Mouse (Mus musculus): ENCODE results near the gene Tprg.

Tprg gene

GRCm38 (mm10) chr16:25286517-25286916 is at the start of gene Tprg:
Gene Tprg, plus strand, starts transcription at chr16:25286817.
- no peak for DNase-seq (ENCODE audit: low read depth, low spot score)

DNA sequence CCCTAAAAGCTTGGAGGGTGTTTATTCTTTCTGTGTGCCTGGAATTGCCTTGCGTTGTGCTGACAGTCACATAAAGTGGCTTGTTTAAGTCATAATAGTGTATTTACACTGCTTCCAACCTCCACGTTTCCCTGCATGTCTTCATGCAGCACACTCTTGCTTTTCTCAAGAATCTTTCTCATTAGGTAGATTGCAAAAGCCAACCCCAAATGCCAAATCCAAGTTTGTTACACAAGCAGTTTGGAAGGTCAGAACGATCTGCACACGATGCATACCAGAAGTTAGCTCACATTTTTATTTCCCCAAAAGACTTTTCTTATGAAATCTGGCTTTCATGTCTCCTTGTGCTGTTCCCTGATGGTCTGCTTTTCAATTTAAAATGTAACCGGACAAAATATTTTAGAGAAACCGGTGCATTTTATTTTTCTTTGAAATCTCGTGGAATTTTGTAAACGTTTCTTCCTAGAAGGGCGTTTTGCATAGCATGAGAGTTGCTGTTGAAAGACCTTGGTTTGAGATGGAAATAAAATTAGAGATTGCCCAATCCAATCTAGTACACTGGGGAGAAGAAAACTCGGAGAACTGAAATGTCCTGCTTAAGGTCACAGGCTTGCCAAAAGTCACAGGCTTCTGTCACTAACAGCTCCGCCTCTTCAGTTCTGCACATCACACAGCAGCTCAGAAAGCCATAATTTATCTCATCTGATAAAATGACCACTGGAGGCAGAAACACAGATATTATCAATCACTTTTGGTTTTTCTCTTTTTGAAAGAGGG is 48.2 kb upstream of the Tprg start:
- no peak for DNase-seq (ENCODE audit: low read depth, low spot score)

DNA sequence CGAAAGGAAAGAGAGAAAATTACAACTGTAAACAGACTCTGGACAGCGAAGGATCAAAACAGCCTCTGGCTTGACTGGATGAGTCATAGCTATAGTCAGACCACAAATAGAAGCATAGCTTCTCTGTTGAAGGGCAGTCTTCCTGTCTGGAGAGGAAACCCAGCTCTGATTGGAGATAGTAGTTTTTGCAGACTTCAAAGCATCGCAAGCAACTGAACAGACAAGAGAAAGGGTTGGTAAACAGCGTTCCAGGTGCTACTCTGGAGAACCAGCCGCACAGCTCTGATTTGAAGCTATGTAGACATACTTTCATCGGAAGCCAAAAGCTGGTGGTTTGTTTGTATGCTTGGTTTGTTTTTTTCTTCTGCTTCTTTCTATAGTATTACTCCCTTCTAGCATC is 37.7 kb upstream of the Tprg start:
- DNase-seq (ENCODE audit: low read depth, low spot score): peak; percentile 60

GRCm38 (mm10) chr16:25250129-25250749 is 36.4 kb upstream of the Tprg start:
- peak; percentile 7 for DNase-seq (ENCODE audit: low read depth, low spot score)

- no peak for DNase-seq (ENCODE audit: low read depth, low spot score)
Observed at GRCm38 (mm10) chr16:25251080-25251479, 35.5 kb upstream of the Tprg start.

DNA sequence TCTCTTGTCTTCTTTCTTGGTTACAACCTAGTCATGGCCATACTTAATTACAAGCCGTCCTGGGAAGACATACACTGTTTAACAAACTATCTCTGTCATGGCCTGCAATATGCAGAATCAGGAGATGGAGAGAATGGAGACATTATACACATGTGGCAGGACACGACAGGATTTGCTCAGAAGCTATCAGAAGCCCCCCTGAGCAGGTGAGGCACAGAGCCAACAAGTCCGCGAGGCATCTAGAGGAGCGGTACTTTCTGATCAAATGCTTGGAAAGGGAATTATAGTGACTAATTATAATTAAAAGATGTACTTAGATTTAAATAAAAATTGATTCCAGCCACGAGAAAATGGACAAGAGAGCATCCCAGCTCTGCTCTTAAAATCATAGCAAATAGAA is 32.0 kb upstream of the Tprg start:
- no peak for DNase-seq (ENCODE audit: low read depth, low spot score)

DNA sequence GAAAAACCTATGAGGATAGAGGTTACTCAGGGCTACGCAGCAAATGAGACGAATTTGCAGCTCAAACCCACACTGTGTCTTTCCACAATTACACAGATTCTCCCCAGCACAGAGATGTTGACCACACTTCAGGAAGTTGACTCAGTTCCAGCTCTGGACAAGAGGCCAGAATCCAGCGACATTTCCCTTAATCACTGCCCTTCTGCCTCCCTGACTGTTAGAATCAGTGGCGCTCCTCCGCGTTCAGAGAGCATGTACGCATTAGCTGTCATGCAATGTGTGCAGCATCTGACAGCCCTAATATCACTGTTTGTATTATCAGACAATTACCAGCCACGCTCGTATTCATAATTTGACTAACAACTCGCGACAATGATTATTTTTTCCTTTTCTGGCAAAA is 31.4 kb upstream of the Tprg start:
- DNase-seq (ENCODE audit: low read depth, low spot score): no peak

- no peak for DNase-seq (ENCODE audit: low read depth, low spot score)
Observed at GRCm38 (mm10) chr16:25255603-25256260, 30.9 kb upstream of the Tprg start.

GRCm38 (mm10) chr16:25262306-25262705 is 24.3 kb upstream of the Tprg start:
- no peak for DNase-seq (ENCODE audit: low read depth, low spot score)

- DNase-seq (ENCODE audit: low read depth, low spot score): no peak
Observed at GRCm38 (mm10) chr16:25262965-25263364, 23.7 kb upstream of the Tprg start.

DNA sequence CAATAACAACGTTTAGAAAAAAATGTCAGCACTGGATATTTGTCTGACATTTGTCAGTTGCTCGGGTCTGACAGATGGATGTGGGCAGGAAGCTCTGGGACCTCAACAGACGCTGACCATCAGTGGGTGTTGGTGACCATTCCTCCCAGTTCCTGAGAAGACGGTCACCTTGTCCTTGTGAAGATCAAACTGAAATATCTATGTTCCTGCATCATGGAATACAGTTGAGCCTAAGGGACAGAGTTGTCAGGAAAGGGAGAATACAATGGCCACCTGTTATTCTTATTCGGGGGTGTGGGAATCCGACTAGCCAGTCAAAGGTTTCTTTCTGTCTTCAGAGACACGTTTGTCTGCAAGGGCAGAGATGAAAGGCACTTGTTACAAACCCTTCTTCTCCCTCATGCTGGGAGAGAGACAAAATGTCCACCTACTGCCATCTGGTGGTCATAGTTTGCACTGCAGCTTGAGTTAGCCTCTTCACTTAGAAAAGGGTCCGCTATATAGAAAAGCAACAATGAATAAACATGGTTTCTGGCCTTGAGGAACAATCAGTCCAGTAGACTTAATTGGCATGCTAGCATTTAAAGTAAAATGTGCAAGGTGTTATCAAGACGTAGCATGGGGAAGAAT is 23.0 kb upstream of the Tprg start:
- peak; percentile 67 for DNase-seq (ENCODE audit: low read depth, low spot score)

DNA sequence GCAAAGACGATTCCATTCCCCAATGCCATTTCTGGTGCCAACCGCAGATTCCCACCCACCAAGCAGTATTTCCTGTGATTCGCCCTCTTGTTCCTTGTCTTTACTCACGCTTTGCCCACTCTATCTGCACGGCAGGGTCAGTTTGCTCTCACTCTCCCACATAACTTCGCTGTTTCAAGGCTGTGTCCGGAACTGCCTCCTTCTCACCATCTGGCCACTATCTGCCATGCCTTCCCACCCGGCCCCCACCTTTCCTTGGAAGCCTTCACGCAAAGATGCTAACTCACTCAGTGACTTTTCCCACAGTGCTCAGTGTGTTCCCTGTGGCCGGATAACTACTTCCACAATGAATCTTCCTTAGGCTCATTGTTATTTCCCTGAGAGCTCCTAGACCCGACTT is 21.4 kb upstream of the Tprg start:
- no peak for DNase-seq (ENCODE audit: low read depth, low spot score)

DNA sequence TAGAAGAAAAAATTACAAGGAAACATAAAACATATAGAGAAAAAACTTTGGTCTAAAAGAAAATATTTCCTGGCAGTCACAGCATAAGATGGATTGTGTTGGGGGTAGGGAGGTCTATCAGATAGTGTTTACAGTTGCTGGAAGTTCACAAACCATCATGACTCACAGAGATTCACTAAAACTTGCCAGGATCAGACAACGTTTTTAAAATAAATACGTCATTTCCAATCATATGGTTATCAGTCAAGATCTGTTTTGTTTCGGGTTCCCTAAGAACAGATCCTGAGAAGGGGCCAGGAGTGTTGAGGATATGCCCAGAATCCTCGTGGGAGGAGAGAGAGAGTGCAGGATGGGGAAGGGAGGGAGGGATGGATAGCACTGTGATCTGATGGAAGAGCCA is 18.3 kb upstream of the Tprg start:
- DNase-seq (ENCODE audit: low read depth, low spot score): no peak

DNA sequence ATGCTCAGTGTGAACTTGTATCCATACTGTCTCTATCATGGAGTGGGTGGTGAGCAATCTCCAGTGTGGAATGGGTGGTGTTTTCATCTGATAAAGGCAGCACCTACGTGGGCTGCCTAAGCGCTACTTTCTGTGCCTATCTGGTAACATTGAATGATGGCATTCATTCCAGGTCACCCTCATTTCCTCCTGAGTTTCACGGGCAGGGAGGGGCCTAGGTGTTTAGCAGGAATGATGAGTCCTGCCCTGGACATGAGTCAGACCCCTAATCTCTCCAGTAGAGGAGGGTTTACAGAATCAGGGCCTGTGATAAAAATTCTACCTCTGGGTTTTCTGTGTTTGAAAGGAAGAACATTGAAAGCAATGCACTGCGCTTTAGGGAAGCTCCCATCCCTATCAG is 4.1 kb upstream of the Tprg start:
- no peak for DNase-seq (ENCODE audit: low read depth, low spot score)

GRCm38 (mm10) chr16:25293753-25294152 is 7.1 kb downstream of the Tprg start:
- no peak for DNase-seq (ENCODE audit: low read depth, low spot score)

DNA sequence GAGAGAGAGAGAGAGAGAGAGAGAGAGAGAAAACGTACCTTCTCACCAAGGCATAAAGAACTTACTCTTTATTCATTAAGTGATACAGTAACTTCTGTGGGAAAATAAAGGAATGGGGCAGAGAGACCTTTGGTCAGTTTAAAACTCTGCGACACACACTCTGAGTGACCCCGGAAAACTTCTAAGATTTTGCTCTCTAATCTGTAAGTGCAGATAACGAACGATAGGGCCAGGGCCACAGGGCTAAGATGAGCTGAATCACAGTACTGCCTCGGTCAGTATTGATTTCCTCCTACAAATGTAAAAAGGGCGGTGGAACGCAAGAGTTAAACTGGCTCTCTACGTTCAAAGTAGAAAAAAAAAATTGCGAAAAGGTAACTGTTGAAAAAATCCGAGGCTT is 8.9 kb downstream of the Tprg start:
- no peak for DNase-seq (ENCODE audit: low read depth, low spot score)

DNA sequence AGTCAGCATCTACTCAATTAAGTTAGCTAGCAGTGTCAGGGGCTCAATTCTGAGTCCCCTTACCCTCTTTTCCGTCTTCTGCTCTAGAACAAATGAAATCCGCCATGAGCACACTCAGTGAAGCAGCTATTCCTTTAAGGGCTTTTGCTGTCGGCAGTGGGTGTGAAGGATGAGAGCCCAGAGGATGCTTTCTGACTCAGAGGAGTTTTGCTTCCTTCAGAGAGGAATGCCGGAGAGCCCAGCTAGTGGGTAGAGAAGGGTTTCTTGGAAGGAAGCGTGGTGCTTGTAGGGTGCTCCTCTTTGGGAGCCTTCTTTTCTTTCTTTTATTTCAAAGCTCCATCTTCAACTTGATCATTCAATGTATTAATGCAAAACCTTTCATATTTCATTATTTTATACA is 10.1 kb downstream of the Tprg start:
- DNase-seq (ENCODE audit: low read depth, low spot score): no peak

DNA sequence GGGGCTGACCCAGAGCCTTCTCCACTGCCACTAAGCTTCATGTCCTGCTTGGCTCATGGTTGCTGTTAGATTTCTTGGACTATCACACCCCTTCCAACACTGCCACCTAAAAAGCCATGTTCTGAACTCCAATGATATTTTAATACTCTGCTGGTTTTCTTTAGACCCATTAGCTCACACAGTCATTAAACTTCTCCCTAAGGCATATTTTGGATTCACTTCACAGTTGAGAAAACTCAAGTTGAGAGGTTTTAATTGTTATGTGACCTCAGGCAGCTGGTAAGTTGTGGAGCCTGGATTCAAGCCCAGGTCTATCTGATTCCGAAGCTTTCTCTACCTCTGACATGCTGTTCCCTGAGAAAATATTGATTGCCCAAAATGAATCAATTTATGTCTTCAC is 11.6 kb downstream of the Tprg start:
- DNase-seq (ENCODE audit: low read depth, low spot score): no peak

DNA sequence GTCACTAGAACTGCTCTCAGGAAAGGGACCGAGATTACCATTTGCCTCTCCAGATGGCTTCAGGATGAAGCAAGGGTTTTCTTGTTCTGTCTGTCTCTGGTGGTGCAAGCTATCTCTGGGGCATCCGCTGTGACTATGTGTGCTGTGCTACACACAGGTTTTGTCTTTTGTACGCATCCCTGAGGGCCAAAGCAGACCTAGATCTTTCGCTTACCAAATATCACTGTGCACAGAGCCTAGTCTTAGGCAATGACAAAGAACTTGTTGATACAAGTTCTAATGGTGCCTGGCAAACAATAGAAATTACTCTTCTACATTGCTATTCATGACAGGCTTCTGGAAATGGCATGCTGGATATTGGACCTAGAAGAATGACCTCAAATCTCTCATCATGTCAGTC is 16.0 kb downstream of the Tprg start:
- DNase-seq (ENCODE audit: low read depth, low spot score): no peak

DNA sequence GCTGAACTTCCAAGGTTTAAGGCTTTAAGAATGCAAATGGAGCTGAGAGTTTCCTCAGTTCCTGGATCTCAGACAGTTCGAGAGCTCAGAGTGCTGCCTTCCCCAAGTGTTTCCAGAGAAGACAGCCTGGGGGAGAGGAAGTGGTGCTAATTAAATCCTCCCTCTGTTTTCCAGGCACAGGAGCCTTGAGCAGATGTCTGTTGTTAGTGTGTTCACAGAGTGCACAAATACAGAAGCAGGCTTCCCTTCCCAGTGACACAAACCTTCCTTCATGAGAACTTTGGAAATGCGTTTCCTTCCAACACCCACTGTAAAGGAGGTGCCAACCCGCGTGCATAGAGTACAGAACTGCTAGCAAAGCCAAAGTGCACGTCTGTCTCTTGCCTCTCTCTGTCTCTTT is 27.4 kb downstream of the Tprg start:
- DNase-seq (ENCODE audit: low read depth, low spot score): no peak

DNA sequence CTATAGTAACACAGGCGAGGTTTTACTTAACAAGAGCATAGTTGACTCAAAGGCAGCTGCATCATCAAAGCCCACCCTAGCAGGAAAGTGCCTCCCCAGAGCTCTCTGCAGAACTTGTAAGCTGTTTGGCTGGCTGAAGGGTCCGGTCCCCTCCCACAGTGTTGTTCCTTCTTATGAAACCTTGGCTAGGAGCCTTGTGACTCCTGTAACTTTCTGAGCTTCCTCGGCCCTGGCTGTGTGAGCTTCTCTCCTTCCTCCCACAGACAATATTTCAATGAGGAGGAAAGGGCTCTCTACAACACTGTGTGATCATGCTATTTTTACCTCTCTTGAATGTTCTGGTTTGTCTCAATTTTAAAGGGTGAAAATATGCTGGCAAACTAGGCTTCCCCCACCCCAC is 28.5 kb downstream of the Tprg start:
- DNase-seq (ENCODE audit: low read depth, low spot score): no peak

GRCm38 (mm10) chr16:25325631-25326238 is 39.1 kb downstream of the Tprg start:
- no peak for DNase-seq (ENCODE audit: low read depth, low spot score)
